Mouse (Mus musculus) limb, embryonic 15.5 days (tissue): ENCODE measurements around the gene Pcyt2. TPM values are rescaled to one million over a fixed set of nuclear protein-coding genes. Genes with fewer than 3 reads are reported as not detected.

ENCODE experiments used
- ATAC-seq: fragments of 200-750 bp; cut with Nextera tagmentation; 2 replicates; pipeline ENCODE4 v1.8.0; 2017; ENCODE audit warnings: low read depth, moderate TSS enrichment; ENCODE audit not compliant: insufficient number of reproducible peaks, low FRiP score, low TSS enrichment
- H3K27ac ChIP-seq: fragments of 300-500 bp; sonication (generic); 2 replicates; pipeline ENCODE4 v1.5.1; 2015; ENCODE audit warnings: moderate library complexity, mild to moderate bottlenecking, inconsistent platforms
- H3K27me3 ChIP-seq: fragments of 300-500 bp; sonication (generic); 2 replicates; pipeline ENCODE4 v1.6.1; 2015; ENCODE audit warnings: inconsistent platforms
- H3K36me3 ChIP-seq: fragments of 300-500 bp; sonication (generic); 2 replicates; pipeline ENCODE4 v1.6.1; 2015; ENCODE audit warnings: inconsistent platforms
- H3K4me1 ChIP-seq: fragments of 300-500 bp; sonication (generic); 2 replicates; pipeline ENCODE4 v1.6.1; 2015; ENCODE audit warnings: inconsistent platforms
- H3K4me2 ChIP-seq: fragments of 300-500 bp; sonication (generic); 2 replicates; pipeline ENCODE4 v1.6.1; 2015; ENCODE audit warnings: mild to moderate bottlenecking, inconsistent platforms
- H3K4me3 ChIP-seq: fragments of 300-500 bp; sonication (generic); 2 replicates; pipeline ENCODE4 v1.5.1; 2015; ENCODE audit warnings: mild to moderate bottlenecking, inconsistent platforms
- H3K9ac ChIP-seq: fragments of 300-500 bp; sonication (generic); 2 replicates; pipeline ENCODE4 v1.6.1; 2015; ENCODE audit warnings: inconsistent platforms
- H3K9me3 ChIP-seq: fragments of 300-500 bp; sonication (generic); 2 replicates; pipeline ENCODE4 v1.6.1; 2016; ENCODE audit warnings: inconsistent platforms
- WGBS: fragments of 180-500 bp; shearing (Covaris S2); methylation state at CpG from one replicate; pipeline ENCODE4 v1.1.7; 2015; 5-methylcytosine and 5-hydroxymethylcytosine counted together
- microRNA-seq: library from miRNA; unstranded; fragments of <30 nt; microRNA quantifications from one replicate; pipeline ENCODE4, GENCODE M21; 2016
- polyA plus RNA-seq: library from polyadenylated mRNA; unstranded; fragments of >200 nt; fragmentation: Nextera tagmentation; extraction: Ambion mirVana; gene quantifications from 2 replicates; pipeline ENCODE4 v1.2.1, GENCODE M21; 2015

The Pcyt2 gene
- polyA plus RNA-seq, 1 experiment from 2014 or later = 130 TPM

- H3K4me1 ChIP-seq = no peaks in the 10 kb centered on the region
- no peak overlapping the region for H3K9ac ChIP-seq
- peaks cover 75% of the 10 kb centered on the region for H3K36me3 ChIP-seq
- no peak overlapping the region for H3K4me3 ChIP-seq
- H3K4me2 ChIP-seq = no peak overlapping the region
- no peaks in the 10 kb centered on the region for H3K27me3 ChIP-seq
- H3K27ac ChIP-seq = no peak overlapping the region
- no peak for ATAC-seq
- no peaks in the 10 kb centered on the region for H3K9me3 ChIP-seq
- WGBS = 91% methylated on average over 13 of the region's 13 CpGs
Observed at GRCm38 (mm10) chr11:120560952-120561728, 56.6 kb downstream of the Pcyt2 start.

Small RNA genes within 50 kb of the gene (microRNA-seq; reads per million reads assigned to microRNA genes)
- not detected for gene Mir6936

Other genes with a start within 250 kb of the Pcyt2 start
- 33.1 and 33.3 TPM in 2 replicates for gene Faap100, start 239.2 kb downstream of the Pcyt2 start, polyA plus RNA-seq
- 28.8 and 30.8 TPM in 2 replicates for gene Nploc4, start 180.2 kb downstream of the Pcyt2 start, polyA plus RNA-seq
- gene Tspan10, start 175.3 kb downstream of the Pcyt2 start, polyA plus RNA-seq = 0.28 and 0.43 TPM in 2 replicates
- 0.17 and 0.52 TPM in 2 replicates for gene Pde6g, start 164.4 kb downstream of the Pcyt2 start, polyA plus RNA-seq
- gene Oxld1, start 159.9 kb downstream of the Pcyt2 start, polyA plus RNA-seq = 13.1 and 14.4 TPM in 2 replicates
- gene Ccdc137, start 159.8 kb downstream of the Pcyt2 start, polyA plus RNA-seq = 32.4 and 34.1 TPM in 2 replicates
- 50.5 and 53.8 TPM in 2 replicates for gene Arl16, start 150.3 kb downstream of the Pcyt2 start, polyA plus RNA-seq
- 113 and 121 TPM in 2 replicates for gene Mrpl12, start 133.3 kb downstream of the Pcyt2 start, polyA plus RNA-seq
- gene Slc25a10, start 126.1 kb downstream of the Pcyt2 start, polyA plus RNA-seq = 36.7 and 36.9 TPM in 2 replicates
- gene Gcgr, start 87.2 kb downstream of the Pcyt2 start, polyA plus RNA-seq = 3.5 and 4.4 TPM in 2 replicates
- gene Mcrip1, start 68.2 kb downstream of the Pcyt2 start, polyA plus RNA-seq = 237 and 239 TPM in 2 replicates
- 3.2 and 11.9 TPM in 2 replicates for gene Ppp1r27, start 66.8 kb downstream of the Pcyt2 start, polyA plus RNA-seq
- gene P4hb, start 44.7 kb downstream of the Pcyt2 start, polyA plus RNA-seq = 1,021 and 1,099 TPM in 2 replicates
- 581 and 641 TPM in 2 replicates for gene Arhgdia, start 36.3 kb downstream of the Pcyt2 start, polyA plus RNA-seq
- gene Alyref, start 19.6 kb downstream of the Pcyt2 start, polyA plus RNA-seq = 342 and 405 TPM in 2 replicates
- 212 and 215 TPM in 2 replicates for gene Anapc11, start 19.5 kb downstream of the Pcyt2 start, polyA plus RNA-seq
- 2.2 and 2.9 TPM in 2 replicates for gene Npb, start 9.5 kb downstream of the Pcyt2 start, polyA plus RNA-seq
- 32.9 and 33.4 TPM in 2 replicates for gene Sirt7, start 7.3 kb upstream of the Pcyt2 start, polyA plus RNA-seq
- 26.6 and 32.9 TPM in 2 replicates for gene Mafg, start 15.7 kb upstream of the Pcyt2 start, polyA plus RNA-seq
- 61.6 and 72.1 TPM in 2 replicates for gene Pycr1, start 25.8 kb upstream of the Pcyt2 start, polyA plus RNA-seq
- gene Myadml2, start 30.2 kb upstream of the Pcyt2 start, polyA plus RNA-seq = 0.61 and 4.0 TPM in 2 replicates
- gene Notum, start 43.2 kb upstream of the Pcyt2 start, polyA plus RNA-seq = 4.8 and 5.4 TPM in 2 replicates
- gene Aspscr1, start 55.0 kb upstream of the Pcyt2 start, polyA plus RNA-seq = 107 TPM in 2 replicates
- 156 and 166 TPM in 2 replicates for gene Cenpx, start 95.8 kb upstream of the Pcyt2 start, polyA plus RNA-seq
- 63.7 and 65.9 TPM in 2 replicates for gene Lrrc45, start 96.0 kb upstream of the Pcyt2 start, polyA plus RNA-seq
- 44.4 and 56.4 TPM in 2 replicates for gene Rac3, start 103.5 kb upstream of the Pcyt2 start, polyA plus RNA-seq
- 18.2 and 20.2 TPM in 2 replicates for gene Dcxr, start 109.3 kb upstream of the Pcyt2 start, polyA plus RNA-seq
- 12.6 and 16.7 TPM in 2 replicates for gene Cbr2, start 114.2 kb upstream of the Pcyt2 start, polyA plus RNA-seq
- gene Hmga1b, start 144.9 kb upstream of the Pcyt2 start, polyA plus RNA-seq = 2.3 and 3.5 TPM in 2 replicates
- gene Rfng, start 166.3 kb upstream of the Pcyt2 start, polyA plus RNA-seq = 50.7 TPM in 2 replicates
- gene Gps1, start 166.3 kb upstream of the Pcyt2 start, polyA plus RNA-seq = 205 and 207 TPM in 2 replicates
- 59.0 and 61.9 TPM in 2 replicates for gene Dus1l, start 178.5 kb upstream of the Pcyt2 start, polyA plus RNA-seq
- 41.8 and 45.5 TPM in 2 replicates for gene Fasn, start 206.6 kb upstream of the Pcyt2 start, polyA plus RNA-seq